ENCODE assay signal across 10 mouse cellular contexts in the genomic region with DNA sequence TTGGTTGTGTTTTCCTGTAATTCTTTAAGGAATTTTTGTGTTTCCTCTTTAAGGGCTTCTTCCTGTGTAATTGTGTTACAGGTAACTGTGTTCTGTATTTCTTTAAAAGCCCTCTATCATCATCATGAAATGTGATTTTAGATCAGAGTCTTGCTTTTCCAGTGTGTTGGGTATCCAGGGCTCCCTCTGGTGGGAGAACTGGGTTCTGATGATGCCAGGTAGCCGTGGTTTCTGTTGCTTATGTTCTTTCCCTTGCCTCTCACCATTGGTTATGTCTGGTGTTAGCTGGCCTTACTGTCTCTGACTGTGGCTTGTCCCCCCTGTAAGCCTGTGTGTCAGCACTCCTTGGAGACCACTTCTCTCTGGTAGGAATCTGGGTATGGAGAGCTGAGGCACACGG. TPM values are rescaled to one million over a fixed set of nuclear protein-coding genes. Genes with fewer than 3 reads are reported as not detected.
A peak's percentile ranks its signal among the peaks of the same experiment; 100 is the strongest.
DNase-seq lines count a peak whose midpoint lies in the region; ATAC-seq and TF ChIP-seq lines count a peak whose summit lies in the region.
"Had no signal": no experiment of that assay in that cellular context is flagged by ENCODE, and none has a peak within 500 bp of the region (broad histone marks: within the 10 kb centered on the region; RNA-seq: fewer than 3 reads in every experiment).

No protein-coding gene starts in this region.

- TF ChIP-seq CTCF in liver, adult 2 months (IDR thresholded peaks at IDR 0.05; ENCODE audit: low read depth, low read length): peak; percentile 53; the same call in 1 of the 2 replicates
- peak; percentile 57 for TF ChIP-seq CTCF in bone marrow, adult 2 months (IDR thresholded peaks at IDR 0.05; ENCODE audit: control insufficient read depth, insufficient read depth, low read length)

- peaks cover 69% of the 10 kb centered on the region for H3K36me3 ChIP-seq in forebrain, embryonic 14.5 days (ENCODE audit: control insufficient read depth, insufficient read depth, low read length)
- H3K36me3 ChIP-seq in forebrain, embryonic 12.5 days (replicated peaks): peaks cover 68% of the 10 kb centered on the region
- peaks cover 33% of the 10 kb centered on the region for H3K36me3 ChIP-seq in liver, adult 2 months (ENCODE audit: control insufficient read depth, insufficient read depth, low read length)
- peaks cover 68% of the 10 kb centered on the region for H3K36me3 ChIP-seq in liver, embryonic 12.5 days

- H3K27me3 ChIP-seq in forebrain, embryonic 14.5 days (replicated peaks; ENCODE audit: control insufficient read depth, insufficient read depth, low read length): no peaks in the 10 kb centered on the region
- no peaks in the 10 kb centered on the region for H3K27me3 ChIP-seq in forebrain, embryonic 12.5 days
- no peaks in the 10 kb centered on the region for H3K27me3 ChIP-seq in liver, adult 2 months (ENCODE audit: control insufficient read depth, insufficient read depth, low read length)
- H3K27me3 ChIP-seq in liver, embryonic 12.5 days (replicated peaks): no peaks in the 10 kb centered on the region
- H3K27me3 ChIP-seq: heart, embryonic 15.5 days; megakaryocyte, embryonic 14.5 days had no signal

- no peak overlapping the region for H3K27ac ChIP-seq in forebrain, embryonic 14.5 days (ENCODE audit: low read depth, low read length)
- no peak overlapping the region for H3K27ac ChIP-seq in forebrain, embryonic 12.5 days
- H3K27ac ChIP-seq in liver, adult 2 months (replicated peaks; ENCODE audit: insufficient read depth, low read depth, low read length): no peak overlapping the region
- no peak overlapping the region for H3K27ac ChIP-seq in liver, embryonic 12.5 days
- H3K27ac ChIP-seq in bone marrow, adult 2 months (ENCODE audit: control insufficient read depth, insufficient read depth, low read depth, low read length, poor library complexity): no peak overlapping the region
- H3K27ac ChIP-seq: heart, embryonic 15.5 days had no signal

- 66% methylated on average over 2 of the region's 2 CpGs for WGBS in forebrain, embryonic 14.5 days
- WGBS in forebrain, embryonic 12.5 days: 65% methylated on average over 2 of the region's 2 CpGs
- WGBS in liver, adult 2 months: 58% methylated on average over 2 of the region's 2 CpGs
- 69% methylated on average over 2 of the region's 2 CpGs for WGBS in liver, embryonic 12.5 days (ENCODE audit: insufficient replicate concordance)
- WGBS in bone marrow, adult 2 months: 52% methylated on average over 2 of the region's 2 CpGs

- H3K79me2 ChIP-seq in liver, adult 2 months (ENCODE audit: control insufficient read depth, insufficient read depth, low read length): no peaks in the 10 kb centered on the region; the same call in 1 of the 2 replicates

- H3K9me3 ChIP-seq in forebrain, embryonic 14.5 days (replicated peaks; ENCODE audit: control insufficient read depth, low read length): no peaks in the 10 kb centered on the region
- H3K9me3 ChIP-seq in forebrain, embryonic 12.5 days: no peaks in the 10 kb centered on the region
- H3K9me3 ChIP-seq in liver, embryonic 12.5 days (replicated peaks): no peaks in the 10 kb centered on the region
- H3K9me3 ChIP-seq: heart, embryonic 15.5 days; megakaryocyte, embryonic 14.5 days had no signal

- H3K4me1 ChIP-seq in forebrain, embryonic 14.5 days (ENCODE audit: control insufficient read depth, insufficient read depth, low read length): no peaks in the 10 kb centered on the region
- no peaks in the 10 kb centered on the region for H3K4me1 ChIP-seq in forebrain, embryonic 12.5 days
- no peaks in the 10 kb centered on the region for H3K4me1 ChIP-seq in liver, adult 2 months (ENCODE audit: control insufficient read depth, insufficient read depth, low read length)
- H3K4me1 ChIP-seq in liver, embryonic 12.5 days: no peaks in the 10 kb centered on the region
- H3K4me1 ChIP-seq in bone marrow, adult 2 months (ENCODE audit: control insufficient read depth, insufficient read depth, low read length): no peaks in the 10 kb centered on the region
- H3K4me1 ChIP-seq: heart, embryonic 15.5 days had no signal

- H3K4me2 ChIP-seq in forebrain, embryonic 14.5 days (ENCODE audit: low read length): no peak overlapping the region
- H3K4me2 ChIP-seq in forebrain, embryonic 12.5 days: no peak overlapping the region
- no peak overlapping the region for H3K4me2 ChIP-seq in liver, embryonic 12.5 days
- H3K4me2 ChIP-seq: heart, embryonic 15.5 days had no signal

- DNase-seq in forebrain, embryonic 14.5 days (ENCODE audit: low spot score): peak; percentile 42
- peak; percentile 21 for DNase-seq in liver, adult 2 months (ENCODE audit: extremely low read depth, low read depth, low spot score)
- peak; percentile 57 for DNase-seq in naive thymus-derived CD4-positive, alpha-beta T cell, adult 2 months (ENCODE audit: low read depth)
- DNase-seq in frontal cortex, postnatal 10 days (ENCODE audit: low spot score in 2 of 2): no peak
- DNase-seq in Muller cell, postnatal 12 days (ENCODE audit: inconsistent ontology term): no peak

- no peak overlapping the region for H3K9ac ChIP-seq in forebrain, embryonic 14.5 days (ENCODE audit: low read length)
- no peak overlapping the region for H3K9ac ChIP-seq in forebrain, embryonic 12.5 days
- no peak overlapping the region for H3K9ac ChIP-seq in liver, adult 2 months (ENCODE audit: low read depth, low read length)
- no peak overlapping the region for H3K9ac ChIP-seq in liver, embryonic 12.5 days
- H3K9ac ChIP-seq: heart, embryonic 15.5 days had no signal

- no peak overlapping the region for H3K4me3 ChIP-seq in forebrain, embryonic 14.5 days (ENCODE audit: low read depth, low read length)
- H3K4me3 ChIP-seq in forebrain, embryonic 12.5 days (replicated peaks): no peak overlapping the region
- no peak overlapping the region for H3K4me3 ChIP-seq in liver, adult 2 months (ENCODE audit: insufficient read depth, low read depth, low read length)
- no peak overlapping the region for H3K4me3 ChIP-seq in liver, embryonic 12.5 days
- H3K4me3 ChIP-seq in bone marrow, adult 2 months (replicated peaks; ENCODE audit: control insufficient read depth, low read depth, low read length): no peak overlapping the region
- H3K4me3 ChIP-seq: heart, embryonic 15.5 days; megakaryocyte, embryonic 14.5 days had no signal

- ATAC-seq in forebrain, embryonic 14.5 days: no peak
- ATAC-seq in forebrain, embryonic 12.5 days (ENCODE audit: low FRiP score): no peak
- ATAC-seq in liver, embryonic 12.5 days: no peak

- TF ChIP-seq POLR2A in liver, adult 2 months (IDR thresholded peaks at IDR 0.05; ENCODE audit: extremely low read depth, insufficient read depth, low read length): no peak
- TF ChIP-seq POLR2A in bone marrow, adult 2 months (IDR thresholded peaks at IDR 0.05; ENCODE audit: borderline replicate concordance, control insufficient read depth, low read depth, low read length): no peak

RNA-seq across cellular contexts. Expression of gene Yeats2, which starts 44.5 kb away (rescaled TPM):
- polyA plus RNA-seq in forebrain, embryonic 14.5 days (2014; fragmentation: Nextera tagmentation; extraction: Ambion mirVana): 15.5 and 19.5 TPM in 2 replicates
- polyA plus RNA-seq in forebrain, embryonic 12.5 days (2016; fragmentation: Nextera tagmentation; extraction: Ambion mirVana): 48.6 and 51.1 TPM in 2 replicates
- 7.7 and 8.7 TPM in 2 replicates for total RNA-seq in liver, adult 2 months (2014; rRNA removed)
- 5.2 and 7.1 TPM in 2 replicates for polyA plus RNA-seq in liver, adult 2 months (2012; rRNA removed)
- 13.8 and 14.0 TPM in 2 replicates for polyA plus RNA-seq in liver, embryonic 12.5 days (2016; fragmentation: Nextera tagmentation; extraction: Ambion mirVana)
- 8.0 and 17.7 TPM in 2 replicates for polyA plus RNA-seq in bone marrow, adult 2 months (2011; ENCODE audit: insufficient read depth, insufficient read length, low replicate concordance, missing spikeins)

RNA-seq across cellular contexts. Expression of gene Map6d1, which starts 55.8 kb away (rescaled TPM):
- polyA plus RNA-seq in forebrain, embryonic 14.5 days (2014; fragmentation: Nextera tagmentation; extraction: Ambion mirVana): 2.4 and 3.3 TPM in 2 replicates
- 1.4 and 1.8 TPM in 2 replicates for polyA plus RNA-seq in forebrain, embryonic 12.5 days (2016; fragmentation: Nextera tagmentation; extraction: Ambion mirVana)
- not detected in 2 replicates for total RNA-seq in liver, adult 2 months (2014; rRNA removed)
- polyA plus RNA-seq in liver, adult 2 months (2012; rRNA removed): not detected in 2 replicates
- 0.05 and 0.13 TPM in 2 replicates for polyA plus RNA-seq in liver, embryonic 12.5 days (2016; fragmentation: Nextera tagmentation; extraction: Ambion mirVana)
- polyA plus RNA-seq in bone marrow, adult 2 months (2011; ENCODE audit: insufficient read depth, insufficient read length, low replicate concordance, missing spikeins): not detected in 2 replicates

Comparison
In these comparisons a context has a peak if more than half of its experiments do, and no peak if none do; other contexts are left out.
1. DNase-seq: peak in forebrain, embryonic 14.5 days (single experiment), liver, adult 2 months (single experiment) and naive thymus-derived CD4-positive, alpha-beta T cell, adult 2 months (single experiment); none in frontal cortex, postnatal 10 days (0 of 2) and Muller cell, postnatal 12 days (single experiment).